Mouse (Mus musculus) lung, embryonic 14.5 days (tissue): Measurements from ENCODE around the gene Cilp. TPM values are rescaled to one million over a fixed set of nuclear protein-coding genes. Genes with fewer than 3 reads are reported as not detected.

ENCODE experiments used
- ATAC-seq: fragments of 200-750 bp; cut with Nextera tagmentation; 2 replicates; pipeline ENCODE4 v1.8.0; 2017; ENCODE audit warnings: mild to moderate bottlenecking, moderate TSS enrichment, moderate library complexity; ENCODE audit not compliant: insufficient read depth
- DNase-seq: peaks from one replicate; pipeline ENCODE4 v3.0.0-alpha.2; 2015
- H3K27ac ChIP-seq: fragments of 300-500 bp; sonication (generic); 2 replicates; pipeline ENCODE4 v1.5.1; 2014; ENCODE audit warnings: low read depth, mild to moderate bottlenecking, moderate library complexity
- H3K27me3 ChIP-seq: fragments of 300-500 bp; sonication (generic); 2 replicates; pipeline ENCODE4 v1.6.1; 2014; ENCODE audit warnings: low read length, control low read depth; ENCODE audit not compliant: insufficient read depth
- H3K36me3 ChIP-seq: fragments of 300-500 bp; sonication (generic); 2 replicates; pipeline ENCODE4 v1.6.1; 2014; ENCODE audit warnings: control low read depth; ENCODE audit not compliant: insufficient read depth
- H3K4me1 ChIP-seq: fragments of 300-500 bp; sonication (generic); 2 replicates; pipeline ENCODE4 v1.6.1; 2014; ENCODE audit warnings: antibody characterized with exemption, control low read depth; ENCODE audit not compliant: insufficient read depth
- H3K4me2 ChIP-seq: fragments of 300-500 bp; sonication (generic); 2 replicates; pipeline ENCODE4 v1.6.1; 2014; ENCODE audit warnings: mild to moderate bottlenecking
- H3K4me3 ChIP-seq: fragments of 300-500 bp; sonication (generic); 2 replicates; pipeline ENCODE4 v1.5.1; 2014; ENCODE audit warnings: low read depth, low read length
- H3K9ac ChIP-seq: fragments of 300-500 bp; sonication (generic); 2 replicates; pipeline ENCODE4 v1.6.1; 2014
- H3K9me3 ChIP-seq: fragments of 300-500 bp; sonication (generic); 2 replicates; pipeline ENCODE4 v1.6.1; 2016; ENCODE audit warnings: low read depth, low read length, control low read depth
- CTCF ChIP-seq: IDR thresholded peaks from 2 replicates; pipeline ENCODE4 v1.5.1; 2016; ENCODE audit warnings: antibody characterized with exemption, low read depth
- WGBS: fragments of 180-500 bp; shearing (Covaris S2); extraction: QIAGEN DNeasy Blood & Tissue Kit; methylation state at CpG from one replicate; pipeline ENCODE4 v1.1.7; 2014; 5-methylcytosine and 5-hydroxymethylcytosine counted together
- polyA plus RNA-seq: library from polyadenylated mRNA; unstranded; fragments of >200 nt; fragmentation: Nextera tagmentation; extraction: Ambion mirVana; gene quantifications from 2 replicates; pipeline ENCODE4 v1.2.1, GENCODE M21; 2014

The Cilp gene
- polyA plus RNA-seq, 1 experiment from 2014 or later, result not detected

DNA sequence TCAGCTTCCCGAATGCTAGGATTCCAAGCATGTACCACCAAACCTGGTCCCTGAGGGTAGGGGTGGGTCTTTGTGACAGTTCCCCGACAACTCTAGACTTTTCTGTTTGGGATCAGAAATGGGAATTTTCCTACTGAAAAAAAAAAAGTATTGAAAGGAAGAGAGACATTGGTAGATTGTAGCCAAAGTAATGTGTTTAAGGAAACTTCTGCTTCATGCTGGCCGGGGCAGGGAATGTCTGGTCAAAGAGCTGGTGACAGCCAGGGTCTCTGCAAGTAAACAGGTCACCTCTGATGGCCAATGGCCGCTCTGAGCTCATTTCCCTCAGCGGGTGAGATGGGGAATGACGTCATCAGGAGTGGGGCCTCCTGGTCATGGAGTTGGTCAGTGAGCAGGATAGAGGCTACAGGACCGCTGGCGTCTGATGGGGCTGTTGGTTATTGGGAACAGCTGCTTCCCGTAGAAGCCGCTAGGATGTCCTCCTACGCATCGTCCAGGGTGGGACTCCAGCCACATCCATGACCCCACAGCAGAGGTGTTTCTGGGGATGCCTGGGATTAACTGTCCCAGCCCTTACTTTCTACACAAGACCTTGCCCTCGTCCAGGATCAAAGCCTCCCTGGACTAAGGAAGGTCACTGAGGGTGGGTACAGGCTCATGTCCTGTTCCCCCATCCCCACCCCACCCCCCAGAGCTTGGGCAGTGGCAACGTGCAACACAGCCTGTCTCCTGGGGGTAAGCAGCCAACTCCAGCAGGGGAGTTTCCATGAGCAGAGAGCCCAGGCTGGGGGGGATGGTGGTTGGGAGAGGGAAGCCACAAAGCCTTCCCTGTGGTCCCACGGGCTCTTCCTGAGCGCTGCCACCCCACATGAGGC, 17.2 kb upstream of the Cilp start:
- Histone ChIP-seq H3K27me3 (no peaks in the 10 kb centered on the region), H3K4me3 (no peak overlapping the region), H3K4me2 (no peak overlapping the region), H3K9me3 (no peaks in the 10 kb centered on the region), H3K9ac (no peak overlapping the region), H3K27ac (no peak overlapping the region), H3K36me3 (no peaks in the 10 kb centered on the region), H3K4me1 (no peaks in the 10 kb centered on the region)
- DNase-seq (peak; percentile 33), ATAC-seq (peak; percentile 23; the same call in 1 of the 2 replicates)
- TF ChIP-seq CTCF, result no peak
- WGBS, result 62% methylated on average over 16 of the region's 16 CpGs

- no peak for TF ChIP-seq CTCF
- no peaks in the 10 kb centered on the region for H3K36me3 ChIP-seq
- no peaks in the 10 kb centered on the region for H3K9me3 ChIP-seq
- H3K27ac ChIP-seq, result no peak overlapping the region
- no peak overlapping the region for H3K4me3 ChIP-seq
- H3K4me1 ChIP-seq, result no peaks in the 10 kb centered on the region
- no peak overlapping the region for H3K9ac ChIP-seq
- H3K4me2 ChIP-seq, result no peak overlapping the region
- DNase-seq (peak; percentile 28), ATAC-seq (no peak)
- no peaks in the 10 kb centered on the region for H3K27me3 ChIP-seq
- WGBS, result 77% methylated on average over 5 of the region's 5 CpGs
Observed at GRCm38 (mm10) chr9:65248377-65248690, 16.6 kb upstream of the Cilp start.

GRCm38 (mm10) chr9:65252026-65252425, 13.0 kb upstream of the Cilp start:
- ATAC-seq (no peak), DNase-seq (no peak)
- Histone ChIP-seq H3K4me2 (no peak overlapping the region), H3K4me3 (no peak overlapping the region), H3K27ac (no peak overlapping the region), H3K36me3 (no peaks in the 10 kb centered on the region), H3K9ac (no peak overlapping the region), H3K9me3 (no peaks in the 10 kb centered on the region), H3K4me1 (no peaks in the 10 kb centered on the region), H3K27me3 (no peaks in the 10 kb centered on the region)
- 58% methylated on average over 3 of the region's 3 CpGs for WGBS
- no peak for TF ChIP-seq CTCF

- no peaks in the 10 kb centered on the region for H3K36me3 ChIP-seq
- no peak for TF ChIP-seq CTCF
- DNase-seq, result no peak
- H3K4me3 ChIP-seq, result no peak overlapping the region
- no peak overlapping the region for H3K4me2 ChIP-seq
- H3K9ac ChIP-seq, result no peak overlapping the region
- WGBS, result 75% methylated on average over 11 of the region's 11 CpGs
- no peaks in the 10 kb centered on the region for H3K27me3 ChIP-seq
- no peak for ATAC-seq
- H3K4me1 ChIP-seq, result no peaks in the 10 kb centered on the region
- no peaks in the 10 kb centered on the region for H3K9me3 ChIP-seq
- H3K27ac ChIP-seq, result no peak overlapping the region
Observed at GRCm38 (mm10) chr9:65255906-65256600, 8.9 kb upstream of the Cilp start.

GRCm38 (mm10) chr9:65257218-65257910, 7.6 kb upstream of the Cilp start:
- no peak overlapping the region for H3K27ac ChIP-seq
- no peak for DNase-seq
- no peaks in the 10 kb centered on the region for H3K27me3 ChIP-seq
- no peaks in the 10 kb centered on the region for H3K4me1 ChIP-seq
- H3K4me2 ChIP-seq, result no peak overlapping the region
- H3K9me3 ChIP-seq, result no peaks in the 10 kb centered on the region
- no peak for ATAC-seq
- no peak for TF ChIP-seq CTCF
- H3K9ac ChIP-seq, result no peak overlapping the region
- H3K4me3 ChIP-seq, result no peak overlapping the region
- no peaks in the 10 kb centered on the region for H3K36me3 ChIP-seq
- WGBS, result 67% methylated on average over 9 of the region's 9 CpGs

GRCm38 (mm10) chr9:65259366-65259765, 5.6 kb upstream of the Cilp start:
- Histone ChIP-seq H3K4me2 (no peak overlapping the region), H3K9ac (no peak overlapping the region), H3K9me3 (no peaks in the 10 kb centered on the region), H3K27me3 (no peaks in the 10 kb centered on the region), H3K27ac (no peak overlapping the region), H3K4me1 (no peaks in the 10 kb centered on the region), H3K36me3 (no peaks in the 10 kb centered on the region), H3K4me3 (no peak overlapping the region)
- WGBS, result 72% methylated on average over 7 of the region's 7 CpGs
- TF ChIP-seq CTCF, result no peak
- DNase-seq (no peak), ATAC-seq (no peak)

DNA sequence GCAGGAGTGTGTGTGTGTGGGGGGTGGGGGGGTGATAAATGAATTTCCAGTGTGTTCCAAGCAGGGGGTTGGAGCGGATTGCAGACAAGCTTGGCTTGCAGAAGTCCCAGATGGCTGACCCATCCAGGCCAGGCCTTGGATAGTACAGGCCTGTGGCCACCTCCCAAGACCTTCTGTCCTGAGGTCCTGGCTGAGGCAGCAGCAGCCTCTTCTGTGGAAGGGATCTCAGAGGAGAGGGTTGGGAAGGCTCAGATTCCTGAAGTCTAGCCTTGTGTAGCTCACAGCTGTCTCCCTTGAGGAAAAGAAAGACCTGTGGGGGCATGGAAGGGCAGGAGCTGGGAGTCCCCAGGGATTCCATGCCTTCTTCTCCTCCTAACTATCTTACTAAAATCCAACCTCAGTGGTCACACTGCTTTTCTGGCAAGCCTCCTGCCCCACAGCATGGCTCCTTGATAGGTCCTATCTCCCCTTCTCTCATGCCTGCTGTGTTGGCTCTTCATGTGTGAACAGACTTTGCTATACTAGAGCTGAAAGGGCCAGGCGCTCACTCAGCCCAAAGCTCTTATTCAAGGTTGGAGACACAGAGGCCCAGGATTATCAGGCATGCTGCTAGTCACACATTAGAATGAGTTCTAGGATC, 3.3 kb upstream of the Cilp start:
- no peak for ATAC-seq
- Histone ChIP-seq H3K27me3 (no peaks in the 10 kb centered on the region), H3K36me3 (no peaks in the 10 kb centered on the region), H3K9me3 (no peaks in the 10 kb centered on the region), H3K9ac (no peak overlapping the region), H3K27ac (no peak overlapping the region), H3K4me3 (no peak overlapping the region), H3K4me1 (no peaks in the 10 kb centered on the region), H3K4me2 (no peak overlapping the region)
- WGBS, result 79% methylated on average over 2 of the region's 2 CpGs
- no peak for TF ChIP-seq CTCF
- no peak for DNase-seq
